Comparison of ENCODE assay signal across 19 mouse cellular contexts in genomic region chr12:45026347-45026746, GRCm38 (mm10). TPM values are rescaled to one million over a fixed set of nuclear protein-coding genes. Genes with fewer than 3 reads are reported as not detected.
DNase-seq lines count a peak whose midpoint lies in the region; ATAC-seq and TF ChIP-seq lines count a peak whose summit lies in the region.
"Had no signal": no experiment of that assay in that cellular context is flagged by ENCODE, and none has a peak within 500 bp of the region (broad histone marks: within the 10 kb centered on the region; RNA-seq: fewer than 3 reads in every experiment).

No protein-coding gene starts in this region.

- no peaks in the 10 kb centered on the region for H3K9me3 ChIP-seq in forebrain, embryonic 16.5 days (ENCODE audit: control insufficient read depth, low read length)
- H3K9me3 ChIP-seq in forebrain, embryonic 13.5 days (replicated peaks) = no peaks in the 10 kb centered on the region
- no peaks in the 10 kb centered on the region for H3K9me3 ChIP-seq in hindbrain, postnatal 0 days (ENCODE audit: low read length)
- H3K9me3 ChIP-seq in hindbrain, embryonic 11.5 days (ENCODE audit: control insufficient read depth, low read length) = no peaks in the 10 kb centered on the region
- no peaks in the 10 kb centered on the region for H3K9me3 ChIP-seq in limb, embryonic 14.5 days (ENCODE audit: control insufficient read depth, low read length)
- no peaks in the 10 kb centered on the region for H3K9me3 ChIP-seq in limb, embryonic 10.5 days (replicated peaks)
- H3K9me3 ChIP-seq: heart, embryonic 13.5 days; limb, embryonic 13.5 days had no signal

- no peak overlapping the region for H3K4me3 ChIP-seq in forebrain, embryonic 16.5 days (replicated peaks; ENCODE audit: low read length)
- H3K4me3 ChIP-seq in forebrain, embryonic 13.5 days = no peak overlapping the region
- H3K4me3 ChIP-seq in hindbrain, postnatal 0 days (ENCODE audit: low read length) = no peak overlapping the region
- H3K4me3 ChIP-seq in hindbrain, embryonic 11.5 days (ENCODE audit: low read depth, low read length) = no peak overlapping the region
- H3K4me3 ChIP-seq in limb, embryonic 14.5 days (replicated peaks; ENCODE audit: low read length) = no peak overlapping the region
- H3K4me3 ChIP-seq in limb, embryonic 10.5 days = no peak overlapping the region
- H3K4me3 ChIP-seq: heart, embryonic 13.5 days; limb, embryonic 13.5 days had no signal

- H3K9ac ChIP-seq in forebrain, embryonic 16.5 days (replicated peaks; ENCODE audit: low read depth, low read length) = no peak overlapping the region
- no peak overlapping the region for H3K9ac ChIP-seq in forebrain, embryonic 13.5 days
- H3K9ac ChIP-seq in hindbrain, postnatal 0 days (replicated peaks; ENCODE audit: low read length) = no peak overlapping the region
- no peak overlapping the region for H3K9ac ChIP-seq in hindbrain, embryonic 11.5 days (ENCODE audit: low read depth, low read length)
- H3K9ac ChIP-seq in limb, embryonic 14.5 days (ENCODE audit: low read depth, low read length, severe bottlenecking) = no peak overlapping the region
- H3K9ac ChIP-seq: heart, embryonic 13.5 days; limb, embryonic 13.5 days; liver, postnatal 0 days had no signal

- DNase-seq in hindbrain, postnatal 0 days (ENCODE audit: low spot score) = peak; percentile 68
- DNase-seq in hindbrain, embryonic 11.5 days (ENCODE audit: low spot score) = no peak
- peak; percentile 54 for DNase-seq in limb, embryonic 14.5 days (ENCODE audit: low spot score)
- no peak for DNase-seq in limb, embryonic 10.5 days (ENCODE audit: low spot score)
- DNase-seq in brain, embryonic 18.5 days (ENCODE audit: low read depth, low spot score) = peak; percentile 20
- no peak for DNase-seq in adrenal gland, adult 18-20 months (ENCODE audit: low spot score in 2 of 2)
- DNase-seq: cerebellum, adult 9-11 months; gastrocnemius, postnatal 14 days; heart, postnatal 36 days; liver, postnatal 0 days; retina, postnatal 1 day; thymus, postnatal 25 days had no signal

- H3K27ac ChIP-seq in forebrain, embryonic 16.5 days (ENCODE audit: low read length) = no peak overlapping the region
- H3K27ac ChIP-seq in forebrain, embryonic 13.5 days = no peak overlapping the region
- H3K27ac ChIP-seq in hindbrain, postnatal 0 days = no peak overlapping the region
- no peak overlapping the region for H3K27ac ChIP-seq in hindbrain, embryonic 11.5 days (ENCODE audit: low read depth, low read length)
- H3K27ac ChIP-seq in limb, embryonic 14.5 days (replicated peaks; ENCODE audit: low read depth, low read length) = no peak overlapping the region
- no peak overlapping the region for H3K27ac ChIP-seq in limb, embryonic 10.5 days
- H3K27ac ChIP-seq: heart, embryonic 13.5 days; limb, embryonic 13.5 days; macrophage had no signal

- no peaks in the 10 kb centered on the region for H3K36me3 ChIP-seq in forebrain, embryonic 16.5 days (ENCODE audit: control insufficient read depth, insufficient read depth)
- no peaks in the 10 kb centered on the region for H3K36me3 ChIP-seq in forebrain, embryonic 13.5 days (ENCODE audit: poor library complexity, severe bottlenecking)
- H3K36me3 ChIP-seq in hindbrain, postnatal 0 days (ENCODE audit: insufficient read depth, low read length) = no peaks in the 10 kb centered on the region
- no peaks in the 10 kb centered on the region for H3K36me3 ChIP-seq in hindbrain, embryonic 11.5 days (ENCODE audit: control insufficient read depth, insufficient read depth, low read length)
- no peaks in the 10 kb centered on the region for H3K36me3 ChIP-seq in limb, embryonic 14.5 days (ENCODE audit: control insufficient read depth, insufficient read depth, low read length)
- H3K36me3 ChIP-seq in limb, embryonic 10.5 days = no peaks in the 10 kb centered on the region
- H3K36me3 ChIP-seq: heart, embryonic 13.5 days; limb, embryonic 13.5 days had no signal

- peak; percentile 45; the same call in 1 of the 2 replicates for ATAC-seq in forebrain, embryonic 16.5 days
- no peak for ATAC-seq in forebrain, embryonic 13.5 days
- no peak for ATAC-seq in hindbrain, postnatal 0 days
- no peak for ATAC-seq in hindbrain, embryonic 11.5 days (ENCODE audit: low FRiP score)
- ATAC-seq in limb, embryonic 14.5 days (ENCODE audit: low FRiP score, low read depth) = no peak
- ATAC-seq: intestine, embryonic 16.5 days; liver, postnatal 0 days had no signal

- 14% methylated on average over 1 of the region's 1 CpGs for WGBS in forebrain, embryonic 16.5 days
- 63% methylated on average over 1 of the region's 1 CpGs for WGBS in forebrain, embryonic 13.5 days
- WGBS in hindbrain, postnatal 0 days = 46% methylated on average over 1 of the region's 1 CpGs
- WGBS in hindbrain, embryonic 11.5 days = 84% methylated on average over 1 of the region's 1 CpGs
- 44% methylated on average over 1 of the region's 1 CpGs for WGBS in limb, embryonic 14.5 days
- 79% methylated on average over 1 of the region's 1 CpGs for WGBS in limb, embryonic 10.5 days

- no peak for TF ChIP-seq POLR2A in limb, embryonic 14.5 days (IDR thresholded peaks at IDR 0.05; ENCODE audit: borderline replicate concordance, extremely low read depth, insufficient read depth, insufficient read length)

- peaks cover 3% of the 10 kb centered on the region; the same call in 1 of the 2 replicates for H3K4me1 ChIP-seq in forebrain, embryonic 16.5 days (replicated peaks; ENCODE audit: control insufficient read depth, insufficient read depth, low read length)
- H3K4me1 ChIP-seq in forebrain, embryonic 13.5 days = 0 out of 2 replicates have a peak, but pooled peaks cover 3% of the 10 kb centered on the region
- no peaks in the 10 kb centered on the region for H3K4me1 ChIP-seq in hindbrain, postnatal 0 days (ENCODE audit: insufficient read depth, low read length)
- H3K4me1 ChIP-seq in hindbrain, embryonic 11.5 days (replicated peaks; ENCODE audit: control insufficient read depth, insufficient read depth, low read length) = no peaks in the 10 kb centered on the region
- H3K4me1 ChIP-seq in limb, embryonic 14.5 days (ENCODE audit: control insufficient read depth, insufficient read depth, low read length) = no peaks in the 10 kb centered on the region
- H3K4me1 ChIP-seq in limb, embryonic 10.5 days = no peaks in the 10 kb centered on the region
- H3K4me1 ChIP-seq: heart, embryonic 13.5 days had no signal

- H3K4me2 ChIP-seq in forebrain, embryonic 16.5 days (ENCODE audit: low read length) = no peak overlapping the region
- H3K4me2 ChIP-seq in forebrain, embryonic 13.5 days = no peak overlapping the region
- H3K4me2 ChIP-seq in hindbrain, postnatal 0 days (ENCODE audit: low read depth, low read length) = no peak overlapping the region
- no peak overlapping the region for H3K4me2 ChIP-seq in hindbrain, embryonic 11.5 days (replicated peaks; ENCODE audit: low read depth, low read length)
- no peak overlapping the region for H3K4me2 ChIP-seq in limb, embryonic 14.5 days (replicated peaks; ENCODE audit: low read depth, low read length, severe bottlenecking)
- H3K4me2 ChIP-seq: heart, embryonic 13.5 days; limb, embryonic 13.5 days; midbrain, embryonic 11.5 days had no signal

- TF ChIP-seq CTCF in hindbrain, postnatal 0 days (IDR thresholded peaks at IDR 0.05; ENCODE audit: low read depth) = no peak

- no peaks in the 10 kb centered on the region for H3K27me3 ChIP-seq in forebrain, embryonic 16.5 days (replicated peaks; ENCODE audit: control insufficient read depth, insufficient read depth, low read length)
- no peaks in the 10 kb centered on the region for H3K27me3 ChIP-seq in forebrain, embryonic 13.5 days
- H3K27me3 ChIP-seq in hindbrain, postnatal 0 days (ENCODE audit: insufficient read depth, low read length) = no peaks in the 10 kb centered on the region
- no peaks in the 10 kb centered on the region for H3K27me3 ChIP-seq in hindbrain, embryonic 11.5 days (ENCODE audit: control insufficient read depth, insufficient read depth, low read length)
- no peaks in the 10 kb centered on the region for H3K27me3 ChIP-seq in limb, embryonic 14.5 days (ENCODE audit: control insufficient read depth, insufficient read depth, low read length)
- no peaks in the 10 kb centered on the region for H3K27me3 ChIP-seq in limb, embryonic 10.5 days (ENCODE audit: low read depth, poor library complexity, severe bottlenecking)
- H3K27me3 ChIP-seq: heart, embryonic 13.5 days; limb, embryonic 13.5 days had no signal

RNA-seq across cellular contexts. Expression of gene Stxbp6, which starts 48.2 kb away (rescaled TPM):
- 13.6 and 13.7 TPM in 2 replicates for polyA plus RNA-seq in forebrain, embryonic 16.5 days (2015; fragmentation: Nextera tagmentation; extraction: Ambion mirVana)
- polyA plus RNA-seq in forebrain, embryonic 13.5 days (2015; fragmentation: Nextera tagmentation; extraction: Ambion mirVana) = 9.9 and 13.1 TPM in 2 replicates
- total RNA-seq in hindbrain, postnatal 0 days (2014; rRNA removed) = 19.3 and 25.1 TPM in 2 replicates
- 17.8 and 18.6 TPM in 2 replicates for polyA plus RNA-seq in hindbrain, postnatal 0 days (2015; fragmentation: Nextera tagmentation; extraction: Ambion mirVana)
- polyA plus RNA-seq in hindbrain, embryonic 11.5 days (2014; fragmentation: Nextera tagmentation; extraction: Ambion mirVana) = 9.6 and 15.5 TPM in 2 replicates
- polyA plus RNA-seq in limb, embryonic 14.5 days (2012; rRNA removed) = 10.7 and 14.9 TPM in 2 replicates
- polyA plus RNA-seq in limb, embryonic 14.5 days (2014; fragmentation: Nextera tagmentation; extraction: Ambion mirVana) = 10.2 and 14.5 TPM in 2 replicates
- polyA plus RNA-seq in limb, embryonic 10.5 days (2016; fragmentation: Nextera tagmentation; extraction: Ambion mirVana) = 12.5 and 12.8 TPM in 2 replicates
- total RNA-seq in adrenal gland, adult 18-20 months (2021) = 10 to 100 TPM in 1 of 2 experiments, 1 to 10 TPM in 1; 9.5 to 11.8 TPM

Comparison
In these comparisons a context has a peak if more than half of its experiments do, and no peak if none do; other contexts are left out.
1. DNase-seq: peak in hindbrain, postnatal 0 days (single experiment), limb, embryonic 14.5 days (single experiment) and brain, embryonic 18.5 days (single experiment); none in hindbrain, embryonic 11.5 days (single experiment), limb, embryonic 10.5 days (single experiment) and adrenal gland, adult 18-20 months (0 of 2).